Mouse (Mus musculus) E14TG2a.4 (cell line): ENCODE data around the gene Pou3f4.

ENCODE experiments used
- CTCF ChIP-seq: conservative IDR thresholded peaks from 2 replicates; pipeline ENCODE4 v1.5.1; 2014; ENCODE audit warnings: low read length
- NANOG ChIP-seq: IDR thresholded peaks from 2 replicates; pipeline ENCODE4 v1.6.1; 2014; ENCODE audit warnings: borderline replicate concordance, low read length, mixed read lengths

- TF ChIP-seq CTCF (no peak), NANOG (no peak)
These were observed 790 bp downstream of the Pou3f4 start for GRCm38 (mm10) chrX:110814592-110815548.
